Mouse (Mus musculus): ENCODE data around the gene Ppp4c. TPM values are rescaled to one million over a fixed set of nuclear protein-coding genes. Genes with fewer than 3 reads are reported as not detected.

The Ppp4c gene
- total RNA-seq (2023) = 231 and 266 TPM in 2 replicates

DNA sequence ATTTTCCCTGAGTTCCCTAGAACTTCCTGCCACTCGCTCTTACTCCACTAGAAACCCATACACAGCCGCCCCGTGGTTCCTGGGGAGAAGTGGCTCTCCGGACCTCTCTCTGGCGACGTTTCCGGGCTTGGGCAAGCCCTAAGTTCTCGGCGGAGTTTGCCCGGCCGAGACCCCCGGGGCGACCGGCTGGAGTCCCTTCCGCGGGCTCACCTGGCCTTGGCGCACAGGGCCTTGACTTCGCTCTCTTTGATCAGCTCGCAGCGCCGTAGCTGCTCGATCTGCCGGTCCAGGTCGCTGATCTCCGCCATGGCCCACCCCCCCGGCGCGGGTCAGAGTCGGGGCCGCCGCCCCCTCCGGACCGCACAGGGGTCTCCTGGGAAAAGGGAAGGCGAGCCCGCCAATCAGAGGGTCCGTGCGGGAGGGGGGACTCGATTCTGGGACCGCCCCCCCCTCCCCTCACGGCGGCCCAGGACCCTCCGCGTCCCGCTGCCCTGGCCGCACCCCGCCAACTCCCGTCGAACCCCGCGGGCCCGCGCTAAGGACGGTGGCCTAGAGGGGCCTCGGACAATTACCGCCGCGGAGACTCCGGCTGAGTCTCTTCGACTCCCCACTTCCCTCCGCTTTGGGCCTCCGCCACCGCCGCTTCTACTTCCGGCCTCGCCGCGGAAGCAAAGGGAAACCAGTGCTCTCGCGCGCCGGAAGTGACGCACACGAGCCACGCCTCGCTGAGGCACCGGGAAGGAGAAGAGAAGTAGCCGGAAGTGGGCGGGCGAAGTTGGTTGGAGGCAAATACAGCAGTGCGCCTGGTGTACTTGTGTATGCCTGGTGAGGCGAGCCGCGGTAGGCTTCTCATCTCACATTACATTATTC, at the start of gene Ppp4c:
TSS of gene Ppp4c (minus strand) at position 646 of the 870 bp plus-strand sequence.

DNA sequence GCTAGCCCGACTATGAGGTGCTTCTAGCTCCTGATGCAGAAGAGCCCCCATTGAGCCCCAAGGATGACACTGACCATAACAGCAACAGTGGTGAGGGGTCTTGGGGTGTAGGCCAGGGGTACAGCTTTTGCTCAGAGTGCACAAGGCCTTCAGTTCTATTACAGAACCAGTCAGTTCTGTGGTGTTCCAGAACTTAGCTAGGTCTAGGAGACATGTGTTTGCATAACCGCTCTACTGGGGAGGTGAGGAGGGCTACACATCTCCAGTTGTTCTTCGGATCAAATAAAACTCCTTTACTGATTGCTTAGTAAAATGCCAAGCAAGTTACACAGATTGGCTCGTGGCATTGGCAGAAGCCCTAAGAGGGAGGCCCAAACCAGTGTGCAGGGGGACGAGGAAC, 39.2 kb upstream of the Ppp4c start, which contains the start of gene 4930451I11Rik:
TSS of gene 4930451I11Rik (minus strand) at position 101 of the 400 bp plus-strand sequence.

GRCm38 (mm10) chr7:126797411-126798126, 5.3 kb upstream of the Ppp4c start, which contains the start of gene Fam57b:
Gene Fam57b, plus strand, starts transcription at chr7:126797668.

GRCm38 (mm10) chr7:126780971-126781635, 11.2 kb downstream of the Ppp4c start, which contains the start of gene Tbx6:
Gene Tbx6, plus strand, starts transcription at chr7:126781483.

GRCm38 (mm10) chr7:126776598-126777057, 15.7 kb downstream of the Ppp4c start, which contains the start of gene Ypel3:
Gene Ypel3, plus strand, starts transcription at chr7:126776955.

DNA sequence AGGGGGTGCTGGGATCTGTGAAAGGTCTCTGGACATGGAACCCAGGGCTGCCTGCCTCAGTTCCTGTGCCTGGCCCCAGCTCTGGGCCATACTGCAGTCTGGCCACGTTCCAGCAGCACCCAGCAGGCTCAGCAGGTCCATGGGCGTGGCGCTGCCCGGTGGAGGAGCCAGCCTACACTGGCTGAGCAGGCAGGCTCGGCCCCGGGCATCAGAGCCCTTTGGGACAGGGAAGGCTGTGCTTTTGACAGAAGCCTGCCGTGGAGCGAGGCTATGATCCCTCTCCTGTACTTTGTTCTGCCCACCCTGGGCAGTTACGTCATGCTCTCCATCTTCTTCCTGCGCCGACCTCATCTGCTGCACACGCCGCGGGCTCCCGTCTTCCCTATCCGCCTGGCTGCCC, 26.1 kb downstream of the Ppp4c start, which contains the start of gene Gdpd3:
TSS of gene Gdpd3 (plus strand) at position 134 of the 400 bp plus-strand sequence.

DNA sequence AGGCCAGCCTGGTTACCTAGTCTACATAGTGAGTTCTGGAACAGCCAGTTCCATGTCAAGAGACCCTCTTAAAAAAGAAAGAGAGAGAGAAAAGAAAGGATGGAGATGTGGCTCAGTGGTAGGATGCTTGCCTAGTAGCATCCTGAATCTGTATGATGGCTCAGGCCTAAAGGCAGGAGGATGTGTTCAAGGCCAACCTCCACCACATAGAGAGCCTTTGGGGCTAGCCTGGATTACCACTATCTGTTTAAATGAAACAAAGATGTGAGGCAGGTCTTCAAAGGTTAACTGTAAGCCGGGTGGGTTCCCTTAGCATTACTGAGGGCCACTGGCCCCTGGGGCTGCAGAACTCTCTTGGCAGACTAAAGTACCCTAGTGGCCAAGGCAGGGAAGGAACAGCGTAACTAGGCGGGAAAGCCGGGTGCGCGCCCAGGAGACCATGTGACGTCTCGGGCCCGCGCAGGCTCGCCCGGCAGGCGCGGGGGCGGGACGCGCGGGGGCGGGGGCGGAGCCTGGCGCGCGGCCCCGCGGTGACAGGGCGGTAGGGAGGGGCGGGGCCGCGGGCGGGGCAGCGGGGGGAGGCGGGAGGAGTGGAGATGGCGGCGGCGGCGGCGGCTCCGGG, 33.1 kb downstream of the Ppp4c start, which contains the start of gene Mapk3:
TSS of gene Mapk3 (plus strand) at position 552 of the 622 bp plus-strand sequence.

Other genes starting within 250 kb of the Ppp4c start
- gene Eif3c, start 226.1 kb downstream of the Ppp4c start, total RNA-seq (2023) = 70.7 and 76.0 TPM in 2 replicates
- 179 and 277 TPM in 2 replicates for gene Apobr, start 207.6 kb downstream of the Ppp4c start, total RNA-seq (2023)
- gene Cln3, start 206.7 kb downstream of the Ppp4c start, total RNA-seq (2023) = 387 and 438 TPM in 2 replicates
- gene Il27, start 197.6 kb downstream of the Ppp4c start, total RNA-seq (2023) = 1.7 and 4.0 TPM in 2 replicates
- 7.5 and 8.5 TPM in 2 replicates for gene Nupr1, start 161.6 kb downstream of the Ppp4c start, total RNA-seq (2023)
- gene Sgf29, start 143.2 kb downstream of the Ppp4c start, total RNA-seq (2023) = 11.2 and 16.0 TPM in 2 replicates
- gene Sult1a1, start 116.1 kb downstream of the Ppp4c start, total RNA-seq (2023) = 1.1 TPM in 1 of 2 replicates, not detected in the other
- gene Bola2, start 97.1 kb downstream of the Ppp4c start, total RNA-seq (2023) = 41.8 and 49.9 TPM in 2 replicates
- gene Slx1b, start 96.7 kb downstream of the Ppp4c start, total RNA-seq (2023) = 5.1 and 6.8 TPM in 2 replicates
- gene Coro1a, start 84.7 kb downstream of the Ppp4c start, total RNA-seq (2023) = 1,908 and 2,111 TPM in 2 replicates
- gene Mapk3, start 32.9 kb downstream of the Ppp4c start, total RNA-seq (2023) = 255 and 261 TPM in 2 replicates
- gene Gdpd3, start 26.2 kb downstream of the Ppp4c start, total RNA-seq (2023) = 17.6 and 21.9 TPM in 2 replicates
- gene Ypel3, start 15.5 kb downstream of the Ppp4c start, total RNA-seq (2023) = 278 and 300 TPM in 2 replicates
- 4.3 and 4.4 TPM in 2 replicates for gene Tbx6, start 11.0 kb downstream of the Ppp4c start, total RNA-seq (2023)
- gene Fam57b, start 5.2 kb upstream of the Ppp4c start, total RNA-seq (2023) = not detected in 2 replicates
- gene 4930451I11Rik, start 39.1 kb upstream of the Ppp4c start, total RNA-seq (2023) = not detected in 2 replicates
- gene Doc2a, start 54.9 kb upstream of the Ppp4c start, total RNA-seq (2023) = not detected in 2 replicates
- gene Hirip3, start 69.5 kb upstream of the Ppp4c start, total RNA-seq (2023) = 37.5 and 38.0 TPM in 2 replicates
- 41.4 and 42.2 TPM in 2 replicates for gene Ino80e, start 69.9 kb upstream of the Ppp4c start, total RNA-seq (2023)
- gene Taok2, start 92.2 kb upstream of the Ppp4c start, total RNA-seq (2023) = 50.7 and 59.9 TPM in 2 replicates
- gene Tmem219, start 130.4 kb upstream of the Ppp4c start, total RNA-seq (2023) = 38.9 and 40.1 TPM in 2 replicates
- 17.4 and 23.2 TPM in 2 replicates for gene Kctd13, start 136.4 kb upstream of the Ppp4c start, total RNA-seq (2023)
- not detected in 2 replicates for gene Asphd1, start 157.1 kb upstream of the Ppp4c start, total RNA-seq (2023)
- 1.9 and 3.1 TPM in 2 replicates for gene Sez6l2, start 158.1 kb upstream of the Ppp4c start, total RNA-seq (2023)
- gene Cdipt, start 183.4 kb upstream of the Ppp4c start, total RNA-seq (2023) = 56.2 and 56.5 TPM in 2 replicates
- 0.95 and 1.3 TPM in 2 replicates for gene Cdiptos, start 183.6 kb upstream of the Ppp4c start, total RNA-seq (2023)
- 49.1 and 58.0 TPM in 2 replicates for gene Mvp, start 222.1 kb upstream of the Ppp4c start, total RNA-seq (2023)
- not detected in 2 replicates for gene Pagr1b, start 224.0 kb upstream of the Ppp4c start, total RNA-seq (2023)
- gene Pagr1a, start 224.9 kb upstream of the Ppp4c start, total RNA-seq (2023) = 1.5 and 35.7 TPM in 2 replicates
- 26.0 TPM in 1 of 2 replicates, not detected in the other for gene Gm42742, start 228.6 kb upstream of the Ppp4c start, total RNA-seq (2023)
- gene Prrt2, start 228.7 kb upstream of the Ppp4c start, total RNA-seq (2023) = 0.79 TPM in 1 of 2 replicates, not detected in the other
- gene Maz, start 234.5 kb upstream of the Ppp4c start, total RNA-seq (2023) = 128 and 143 TPM in 2 replicates
- 41.1 and 48.3 TPM in 2 replicates for gene Kif22, start 250.0 kb upstream of the Ppp4c start, total RNA-seq (2023)